Mouse (Mus musculus) layer of hippocampus, adult 2 months (tissue): Measurements from ENCODE around the gene Wdr20. TPM values are rescaled to one million over a fixed set of nuclear protein-coding genes. Genes with fewer than 3 reads are reported as not detected.

Source experiments
- DNase-seq, 2 experiments: peaks; one replicate each; pipeline ENCODE4 v3.0.0; 2022; ENCODE audit warnings: low spot score in 2 of 2
- H3K27ac ChIP-seq: fragments of 200-600 bp; 2 replicates; pipeline ENCODE4 v1.8.1; 2022
- H3K4me3 ChIP-seq: fragments of 200-600 bp; 2 replicates; pipeline ENCODE4 v1.8.1; 2022; ENCODE audit warnings: mild to moderate bottlenecking
- CTCF ChIP-seq: fragments of 200-600 bp; conservative IDR thresholded peaks from 2 replicates; pipeline ENCODE4 v1.8.1; 2022; ENCODE audit warnings: antibody characterized with exemption, mild to moderate bottlenecking, moderate library complexity
- total RNA-seq, 2 experiments: library from RNA; stranded (reverse); gene quantifications; 2 replicates each; pipeline ENCODE4 v1.2.3; 2021

Wdr20 gene
- total RNA-seq, 2 experiments from 2014 or later = 43.5 to 49.9 TPM

- Histone ChIP-seq H3K27ac (no peak overlapping the region), H3K4me3 (no peak overlapping the region)
- 0 out of 2 replicates have a peak, but pooled peaks have one; percentile 28 for TF ChIP-seq CTCF
- no peak for DNase-seq
Observed at GRCm38 (mm10) chr12:110821787-110822186, 84.0 kb downstream of the Wdr20 start.

- no peak for DNase-seq
Observed at GRCm38 (mm10) chr12:110822366-110822765, 84.6 kb downstream of the Wdr20 start.

GRCm38 (mm10) chr12:110828908-110829307 lies 91.2 kb downstream of the Wdr20 start:
- no peak for DNase-seq
- H3K27ac ChIP-seq = no peak overlapping the region
- H3K4me3 ChIP-seq = no peak overlapping the region
- no peak for TF ChIP-seq CTCF

More at GRCm38 (mm10) chr12:110822366-110822765, 84.6 kb downstream of the Wdr20 start:
- no peak for TF ChIP-seq CTCF
- Histone ChIP-seq H3K27ac (no peak overlapping the region), H3K4me3 (no peak overlapping the region)

GRCm38 (mm10) chr12:110830293-110831024 lies 92.7 kb downstream of the Wdr20 start:
- DNase-seq = no peak
- Histone ChIP-seq H3K4me3 (no peak overlapping the region), H3K27ac (no peak overlapping the region)
- no peak for TF ChIP-seq CTCF

GRCm38 (mm10) chr12:110835182-110835581 lies 97.4 kb downstream of the Wdr20 start:
- Histone ChIP-seq H3K4me3 (no peak overlapping the region), H3K27ac (no peak overlapping the region)
- no peak for DNase-seq
- TF ChIP-seq CTCF = no peak

- H3K4me3 ChIP-seq = no peak overlapping the region
- peak overlapping the region; percentile 40 for H3K27ac ChIP-seq
- no peak for TF ChIP-seq CTCF
- DNase-seq = no peak
Observed at GRCm38 (mm10) chr12:110836729-110837128, 99.0 kb downstream of the Wdr20 start.

- no peak overlapping the region for H3K4me3 ChIP-seq
- peak overlapping the region; percentile 40; the same call in 1 of the 2 replicates for H3K27ac ChIP-seq
- TF ChIP-seq CTCF = no peak
- DNase-seq = no peak
Observed at GRCm38 (mm10) chr12:110837192-110837841, 99.6 kb downstream of the Wdr20 start.

GRCm38 (mm10) chr12:110837850-110838249 lies 100.1 kb downstream of the Wdr20 start:
- Histone ChIP-seq H3K27ac (peak overlapping the region; percentile 40; the same call in 1 of the 2 replicates), H3K4me3 (no peak overlapping the region)
- no peak for TF ChIP-seq CTCF
- DNase-seq = no peak

GRCm38 (mm10) chr12:110840348-110841198 lies 102.8 kb downstream of the Wdr20 start, which contains the start of gene Mok:
Gene Mok (minus strand): TSS chr12:110840939.
- DNase-seq = peak; percentile 95 to 97
- Histone ChIP-seq H3K4me3 (peak within 1 kb of the TSS; percentile 99), H3K27ac (peak within 1 kb of the TSS; percentile 74)
- TF ChIP-seq CTCF = no peak

- TF ChIP-seq CTCF = no peak; the same call in 1 of the 2 replicates
- Histone ChIP-seq H3K4me3 (no peak overlapping the region), H3K27ac (no peak overlapping the region)
Observed at GRCm38 (mm10) chr12:110841731-110842493, 104.2 kb downstream of the Wdr20 start.

GRCm38 (mm10) chr12:110843194-110844048 lies 105.7 kb downstream of the Wdr20 start:
- H3K4me3 ChIP-seq = peak overlapping the region; percentile 59
- H3K27ac ChIP-seq = no peak overlapping the region
- TF ChIP-seq CTCF = peak; percentile 98
- DNase-seq = peak; percentile 80 to 89

More at GRCm38 (mm10) chr12:110841731-110842493, 104.2 kb downstream of the Wdr20 start:
- no peak for DNase-seq
